ENCODE assay signal across 12 mouse cellular contexts in the genomic region with DNA sequence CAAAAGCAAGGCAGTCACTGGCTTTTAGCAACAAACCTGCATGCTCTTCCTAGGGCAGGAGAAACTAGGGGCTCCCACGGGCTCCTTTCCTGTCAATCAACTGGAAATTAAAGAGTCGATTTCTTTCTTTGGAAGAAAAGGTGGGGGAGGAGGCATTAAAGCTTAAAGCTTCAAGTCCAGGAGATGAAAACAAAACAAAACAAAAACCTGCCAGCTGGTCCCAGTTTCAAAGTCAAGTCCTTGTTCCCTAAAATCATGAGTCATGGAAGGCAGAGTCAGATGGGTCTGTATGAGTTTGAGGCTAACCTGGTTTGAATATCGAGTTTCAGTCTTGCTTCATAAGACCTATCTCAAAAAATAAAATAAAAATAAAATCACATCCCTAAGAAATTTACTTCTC. TPM values are rescaled to one million over a fixed set of nuclear protein-coding genes. Genes with fewer than 3 reads are reported as not detected.
A peak's percentile ranks its signal among the peaks of the same experiment; 100 is the strongest.
DNase-seq lines count a peak whose midpoint lies in the region; ATAC-seq and TF ChIP-seq lines count a peak whose summit lies in the region.
"Had no signal": no experiment of that assay in that cellular context is flagged by ENCODE, and none has a peak within 500 bp of the region (broad histone marks: within the 10 kb centered on the region; RNA-seq: fewer than 3 reads in every experiment).

No protein-coding gene starts in this region.

- TF ChIP-seq CTCF in gastrocnemius, adult 2 months (IDR thresholded peaks at IDR 0.05): no peak

- H3K27me3 ChIP-seq in forebrain, embryonic 12.5 days: no peaks in the 10 kb centered on the region
- no peaks in the 10 kb centered on the region for H3K27me3 ChIP-seq in limb, embryonic 14.5 days (ENCODE audit: control insufficient read depth, insufficient read depth, low read length)

- H3K4me3 ChIP-seq in gastrocnemius, adult 2 months: peak overlapping the region; percentile 95; the same call in 1 of the 2 replicates
- no peak overlapping the region for H3K4me3 ChIP-seq in forebrain, embryonic 12.5 days (replicated peaks)
- H3K4me3 ChIP-seq in limb, embryonic 14.5 days (replicated peaks; ENCODE audit: low read length): peak overlapping the region; percentile 78; the same call in 1 of the 2 replicates

- 39% methylated on average over 3 of the region's 3 CpGs for WGBS in forebrain, embryonic 12.5 days
- 66% methylated on average over 3 of the region's 3 CpGs for WGBS in limb, embryonic 14.5 days

- DNase-seq in gastrocnemius, adult 2 months: no peak
- DNase-seq in gastrocnemius, postnatal 10 days: no peak
- DNase-seq in 3T3-L1 (ENCODE audit: low read depth, low spot score): peak; percentile 69
- DNase-seq in limb, embryonic 14.5 days (ENCODE audit: low spot score): no peak
- no peak for DNase-seq in adrenal gland, postnatal 10 days
- DNase-seq in testis, postnatal 14 days (ENCODE audit: low spot score): no peak
- DNase-seq: B cell, adult 2 months had no signal

- H3K4me2 ChIP-seq in forebrain, embryonic 12.5 days: peak overlapping the region; percentile 82; the same call in 1 of the 2 replicates
- H3K4me2 ChIP-seq in limb, embryonic 14.5 days (replicated peaks; ENCODE audit: low read depth, low read length, severe bottlenecking): peak overlapping the region; percentile 71

- peaks cover 29% of the 10 kb centered on the region for H3K36me3 ChIP-seq in forebrain, embryonic 12.5 days (replicated peaks)
- H3K36me3 ChIP-seq in limb, embryonic 14.5 days (ENCODE audit: control insufficient read depth, insufficient read depth, low read length): peaks cover 32% of the 10 kb centered on the region

- TF ChIP-seq POLR2A in limb, embryonic 14.5 days (IDR thresholded peaks at IDR 0.05; ENCODE audit: borderline replicate concordance, extremely low read depth, insufficient read depth, insufficient read length): no peak

- intact Hi-C loops in gastrocnemius, adult 2 months (cut with DNase I): no loop called here

- no peak overlapping the region for H3K9ac ChIP-seq in forebrain, embryonic 12.5 days
- no peak overlapping the region for H3K9ac ChIP-seq in limb, embryonic 14.5 days (ENCODE audit: low read depth, low read length, severe bottlenecking)

- peak overlapping the region; percentile 89; the same call in 1 of the 2 replicates for H3K27ac ChIP-seq in gastrocnemius, adult 2 months
- no peak overlapping the region for H3K27ac ChIP-seq in forebrain, embryonic 12.5 days
- no peak overlapping the region for H3K27ac ChIP-seq in limb, embryonic 14.5 days (replicated peaks; ENCODE audit: low read depth, low read length)

- no peaks in the 10 kb centered on the region for H3K9me3 ChIP-seq in forebrain, embryonic 12.5 days
- H3K9me3 ChIP-seq in limb, embryonic 14.5 days (ENCODE audit: control insufficient read depth, low read length): no peaks in the 10 kb centered on the region

- no peak for ATAC-seq in forebrain, embryonic 12.5 days (ENCODE audit: low FRiP score)
- no peak for ATAC-seq in limb, embryonic 14.5 days (ENCODE audit: low FRiP score, low read depth)
- no peak for ATAC-seq in inflammation-experienced regulatory T-cells, adult 6 months

- H3K4me1 ChIP-seq in forebrain, embryonic 12.5 days: peaks cover 25% of the 10 kb centered on the region
- H3K4me1 ChIP-seq in limb, embryonic 14.5 days (ENCODE audit: control insufficient read depth, insufficient read depth, low read length): peaks cover 14% of the 10 kb centered on the region

RNA-seq across cellular contexts. Expression of gene Tulp3, which starts 1.5 kb away (rescaled TPM):
- total RNA-seq in gastrocnemius, adult 2 months (2021): 1 to 10 TPM; 5.9 to 6.6 TPM
- total RNA-seq in gastrocnemius, postnatal 10 days (2021): 10 to 100 TPM in 1 of 2 experiments, 1 to 10 TPM in 1; 10.0 to 13.0 TPM
- 15.4 and 19.7 TPM in 2 replicates for polyA plus RNA-seq in forebrain, embryonic 12.5 days (2016; fragmentation: Nextera tagmentation; extraction: Ambion mirVana)
- 49.0 and 56.1 TPM in 2 replicates for polyA plus RNA-seq in limb, embryonic 14.5 days (2012; rRNA removed)
- 20.3 and 24.8 TPM in 2 replicates for polyA plus RNA-seq in limb, embryonic 14.5 days (2014; fragmentation: Nextera tagmentation; extraction: Ambion mirVana)
- polyA plus RNA-seq in inflammation-experienced regulatory T-cells, adult 6 months (2017; shearing (Covaris generic)): 1 to 10 TPM in 1 of 3 experiments, under 1 TPM in 2; 0.92 to 1.3 (median 0.98) TPM
- 10 to 100 TPM; 24.2 to 27.2 TPM for total RNA-seq in adrenal gland, postnatal 10 days (2021)

RNA-seq across cellular contexts. Expression of gene Rhno1, which starts 8.6 kb away (rescaled TPM):
- 1 to 10 TPM; 5.0 to 6.0 TPM for total RNA-seq in gastrocnemius, adult 2 months (2021)
- 10 to 100 TPM; 12.8 to 16.2 TPM for total RNA-seq in gastrocnemius, postnatal 10 days (2021)
- polyA plus RNA-seq in forebrain, embryonic 12.5 days (2016; fragmentation: Nextera tagmentation; extraction: Ambion mirVana): 178 and 183 TPM in 2 replicates
- polyA plus RNA-seq in limb, embryonic 14.5 days (2012; rRNA removed): 58.8 and 61.3 TPM in 2 replicates
- 127 and 138 TPM in 2 replicates for polyA plus RNA-seq in limb, embryonic 14.5 days (2014; fragmentation: Nextera tagmentation; extraction: Ambion mirVana)
- polyA plus RNA-seq in inflammation-experienced regulatory T-cells, adult 6 months (2017; shearing (Covaris generic)): 10 to 100 TPM; 62.0 to 75.7 (median 67.7) TPM
- 10 to 100 TPM; 21.7 to 30.1 TPM for total RNA-seq in adrenal gland, postnatal 10 days (2021)

RNA-seq across cellular contexts. Expression of gene Foxm1, which starts 8.6 kb away (rescaled TPM):
- under 1 TPM; 0.10 to 0.22 TPM for total RNA-seq in gastrocnemius, adult 2 months (2021)
- 10 to 100 TPM in 1 of 2 experiments, 1 to 10 TPM in 1; 8.6 to 10.4 TPM for total RNA-seq in gastrocnemius, postnatal 10 days (2021)
- 74.6 and 86.2 TPM in 2 replicates for polyA plus RNA-seq in forebrain, embryonic 12.5 days (2016; fragmentation: Nextera tagmentation; extraction: Ambion mirVana)
- polyA plus RNA-seq in limb, embryonic 14.5 days (2012; rRNA removed): 81.2 and 93.9 TPM in 2 replicates
- polyA plus RNA-seq in limb, embryonic 14.5 days (2014; fragmentation: Nextera tagmentation; extraction: Ambion mirVana): 30.9 and 33.1 TPM in 2 replicates
- polyA plus RNA-seq in inflammation-experienced regulatory T-cells, adult 6 months (2017; shearing (Covaris generic)): 1 to 10 TPM; 2.0 to 9.6 (median 2.7) TPM
- total RNA-seq in adrenal gland, postnatal 10 days (2021): 10 to 100 TPM; 15.3 to 16.6 TPM

RNA-seq across cellular contexts. Expression of gene Tex52, which starts 21.1 kb away (rescaled TPM):
- total RNA-seq in gastrocnemius, adult 2 months (2021): not detected
- under 1 TPM in 1 of 2 experiments, not detected in 1; 0.36 TPM for total RNA-seq in gastrocnemius, postnatal 10 days (2021)
- polyA plus RNA-seq in forebrain, embryonic 12.5 days (2016; fragmentation: Nextera tagmentation; extraction: Ambion mirVana): 0.88 and 1.0 TPM in 2 replicates
- polyA plus RNA-seq in limb, embryonic 14.5 days (2012; rRNA removed): 0.77 and 1.1 TPM in 2 replicates
- polyA plus RNA-seq in limb, embryonic 14.5 days (2014; fragmentation: Nextera tagmentation; extraction: Ambion mirVana): 0.26 and 0.37 TPM in 2 replicates
- under 1 TPM in 1 of 3 experiments, not detected in 2; 0.30 TPM for polyA plus RNA-seq in inflammation-experienced regulatory T-cells, adult 6 months (2017; shearing (Covaris generic))
- not detected for total RNA-seq in adrenal gland, postnatal 10 days (2021)
- polyA plus RNA-seq: liver, embryonic 16.5 days had no signal

RNA-seq across cellular contexts. Expression of gene Gm44596, which starts 21.2 kb away (rescaled TPM):
- not detected for total RNA-seq in gastrocnemius, adult 2 months (2021)
- total RNA-seq in gastrocnemius, postnatal 10 days (2021): not detected
- not detected in 2 replicates for polyA plus RNA-seq in forebrain, embryonic 12.5 days (2016; fragmentation: Nextera tagmentation; extraction: Ambion mirVana)
- not detected in 2 replicates for polyA plus RNA-seq in limb, embryonic 14.5 days (2012; rRNA removed)
- not detected in 2 replicates for polyA plus RNA-seq in limb, embryonic 14.5 days (2014; fragmentation: Nextera tagmentation; extraction: Ambion mirVana)
- not detected for polyA plus RNA-seq in inflammation-experienced regulatory T-cells, adult 6 months (2017; shearing (Covaris generic))
- total RNA-seq in adrenal gland, postnatal 10 days (2021): not detected
- polyA plus RNA-seq: large intestine, adult 2 months; liver, embryonic 16.5 days; neural tube, embryonic 11.5 days had no signal

Comparison
In these comparisons a context has a peak if more than half of its experiments do, and no peak if none do; other contexts are left out.
1. RNA of gene Foxm1, which starts 8.6 kb away (total RNA-seq): 15.3 to 16.6 TPM in adrenal gland, postnatal 10 days and 8.6 to 10.4 TPM in gastrocnemius, postnatal 10 days; 0.10 to 0.22 TPM in gastrocnemius, adult 2 months; every median in the first group is over 4 times any median in the second.